Mouse (Mus musculus) embryonic facial prominence, embryonic 14.5 days (tissue): ENCODE measurements around the gene Mutyh. TPM values are rescaled to one million over a fixed set of nuclear protein-coding genes. Genes with fewer than 3 reads are reported as not detected.

Source experiments
- ATAC-seq: fragments of 200-750 bp; cut with Nextera tagmentation; 2 replicates; pipeline ENCODE4 v1.8.0; 2017; ENCODE audit warnings: low read depth, moderate number of reproducible peaks, moderate TSS enrichment
- DNase-seq: peaks from one replicate; pipeline ENCODE4 v3.0.0-alpha.2; 2015; ENCODE audit warnings: low spot score
- H3K27ac ChIP-seq: fragments of 300-500 bp; sonication (generic); replicated peaks from 2 replicates; pipeline ENCODE4 v1.5.1; 2014; ENCODE audit warnings: low read depth, mild to moderate bottlenecking, low read length, moderate library complexity
- H3K27me3 ChIP-seq: fragments of 300-500 bp; sonication (generic); replicated peaks from 2 replicates; pipeline ENCODE4 v1.6.1; 2014; ENCODE audit warnings: low read length; ENCODE audit not compliant: control insufficient read depth, insufficient read depth
- H3K36me3 ChIP-seq: fragments of 300-500 bp; sonication (generic); 2 replicates; pipeline ENCODE4 v1.6.1; 2014; ENCODE audit warnings: low read length, mixed read lengths; ENCODE audit not compliant: control insufficient read depth, insufficient read depth
- H3K4me1 ChIP-seq: fragments of 300-500 bp; sonication (generic); 2 replicates; pipeline ENCODE4 v1.6.1; 2014; ENCODE audit warnings: antibody characterized with exemption, low read length; ENCODE audit not compliant: control insufficient read depth, insufficient read depth
- H3K4me2 ChIP-seq: fragments of 300-500 bp; sonication (generic); 2 replicates; pipeline ENCODE4 v1.6.1; 2014; ENCODE audit warnings: low read depth, mild to moderate bottlenecking, low read length, moderate library complexity, mixed read lengths
- H3K4me3 ChIP-seq: fragments of 300-500 bp; sonication (generic); 2 replicates; pipeline ENCODE4 v1.5.1; 2014; ENCODE audit warnings: low read depth, mild to moderate bottlenecking, low read length
- H3K9ac ChIP-seq: fragments of 300-500 bp; sonication (generic); 2 replicates; pipeline ENCODE4 v1.6.1; 2014; ENCODE audit warnings: low read depth, mild to moderate bottlenecking, low read length, moderate library complexity, mixed read lengths
- H3K9me3 ChIP-seq: fragments of 300-500 bp; sonication (generic); 2 replicates; pipeline ENCODE4 v1.6.1; 2016; ENCODE audit warnings: low read length; ENCODE audit not compliant: control insufficient read depth
- WGBS: fragments of 180-500 bp; shearing (Covaris S2); extraction: QIAGEN DNeasy Blood & Tissue Kit; methylation state at CpG from one replicate; pipeline ENCODE4 v1.1.7; 2014; 5-methylcytosine and 5-hydroxymethylcytosine counted together
- polyA plus RNA-seq: library from polyadenylated mRNA; unstranded; fragments of >200 nt; fragmentation: Nextera tagmentation; extraction: Ambion mirVana; gene quantifications from 2 replicates; pipeline ENCODE4 v1.2.1, GENCODE M21; 2014

Mutyh gene
- polyA plus RNA-seq, 1 experiment from 2014 or later = 8.2 TPM

GRCm38 (mm10) chr4:116782171-116782570 lies 25.4 kb upstream of the Mutyh start:
- DNase-seq = peak; percentile 30
- H3K36me3 ChIP-seq = no peaks in the 10 kb centered on the region
- H3K4me1 ChIP-seq = no peaks in the 10 kb centered on the region
- H3K27me3 ChIP-seq = no peaks in the 10 kb centered on the region
- H3K9me3 ChIP-seq = 0 out of 2 replicates have a peak, but pooled peaks cover 3% of the 10 kb centered on the region
- no peak; the same call in 1 of the 2 replicates for ATAC-seq
- H3K4me2 ChIP-seq = no peak overlapping the region
- H3K27ac ChIP-seq = no peak overlapping the region
- WGBS = 28% methylated on average over 8 of the region's 8 CpGs
- H3K9ac ChIP-seq = no peak overlapping the region
- no peak overlapping the region for H3K4me3 ChIP-seq

DNA sequence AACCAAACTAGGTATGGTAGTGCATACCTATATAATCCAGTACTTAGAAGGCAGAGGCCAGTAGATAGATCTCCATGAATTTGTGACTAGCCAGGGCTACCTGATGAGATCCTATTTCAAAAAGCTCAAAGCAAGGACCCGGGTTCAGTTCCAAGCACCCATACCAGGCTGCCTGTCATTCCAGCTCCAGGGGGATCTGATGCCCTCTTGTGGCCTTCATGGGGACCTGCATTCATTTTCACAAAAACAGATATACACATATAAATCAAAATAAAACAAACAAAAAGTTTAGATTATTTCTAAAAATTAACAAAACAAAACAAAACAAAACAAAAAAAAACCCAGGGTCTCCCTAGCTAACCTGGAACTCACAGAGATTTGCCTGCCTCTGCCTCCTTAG lies 20.9 kb upstream of the Mutyh start:
- no peak overlapping the region for H3K4me3 ChIP-seq
- 90% methylated on average over 1 of the region's 1 CpGs for WGBS
- 0 out of 2 replicates have a peak, but pooled peaks cover 3% of the 10 kb centered on the region for H3K9me3 ChIP-seq
- no peaks in the 10 kb centered on the region for H3K4me1 ChIP-seq
- no peak for DNase-seq
- no peak for ATAC-seq
- H3K27ac ChIP-seq = no peak overlapping the region
- H3K27me3 ChIP-seq = no peaks in the 10 kb centered on the region
- no peak overlapping the region for H3K4me2 ChIP-seq
- no peaks in the 10 kb centered on the region for H3K36me3 ChIP-seq
- no peak overlapping the region for H3K9ac ChIP-seq

- WGBS = 26% methylated on average over 7 of the region's 7 CpGs
- Histone ChIP-seq H3K9me3 (0 out of 2 replicates have a peak, but pooled peaks cover 3% of the 10 kb centered on the region), H3K4me2 (peak overlapping the region; percentile 43), H3K9ac (no peak overlapping the region), H3K27me3 (no peaks in the 10 kb centered on the region), H3K4me1 (no peaks in the 10 kb centered on the region), H3K36me3 (0 out of 2 replicates have a peak, but pooled peaks cover 2% of the 10 kb centered on the region), H3K4me3 (no peak overlapping the region), H3K27ac (peak overlapping the region; percentile 53)
- ATAC-seq (peak; percentile 30; the same call in 1 of the 2 replicates), DNase-seq (peak; percentile 72)
Measured at GRCm38 (mm10) chr4:116787985-116788760, 19.4 kb upstream of the Mutyh start.

DNA sequence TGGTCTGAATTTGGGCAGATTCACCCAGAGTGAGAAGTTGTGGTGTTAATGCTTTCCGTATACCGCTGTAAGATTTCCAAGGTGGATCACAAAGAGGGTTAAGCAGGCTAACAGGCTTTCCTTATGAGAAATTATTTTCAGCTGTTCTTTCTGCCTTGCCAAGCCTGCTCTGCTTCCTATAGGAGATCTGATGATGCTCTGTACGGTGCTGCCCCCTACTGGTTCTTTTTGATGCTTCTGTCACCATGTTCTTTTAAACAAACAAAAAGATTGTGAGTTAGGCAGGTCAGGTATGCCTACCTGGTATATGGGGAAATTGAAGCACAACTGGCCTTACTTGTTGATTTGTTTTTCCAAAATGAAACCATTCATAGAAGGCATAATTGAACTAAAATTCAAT lies 18.6 kb upstream of the Mutyh start:
- Histone ChIP-seq H3K36me3 (0 out of 2 replicates have a peak, but pooled peaks cover 4% of the 10 kb centered on the region), H3K4me3 (no peak overlapping the region), H3K9ac (no peak overlapping the region), H3K4me1 (no peaks in the 10 kb centered on the region), H3K27me3 (no peaks in the 10 kb centered on the region), H3K4me2 (peak overlapping the region; percentile 43), H3K27ac (peak overlapping the region; percentile 53; the same call in 1 of the 2 replicates), H3K9me3 (0 out of 2 replicates have a peak, but pooled peaks cover 3% of the 10 kb centered on the region)
- ATAC-seq (peak; percentile 87), DNase-seq (peak; percentile 96)
- WGBS = 2% methylated on average over 3 of the region's 3 CpGs

DNA sequence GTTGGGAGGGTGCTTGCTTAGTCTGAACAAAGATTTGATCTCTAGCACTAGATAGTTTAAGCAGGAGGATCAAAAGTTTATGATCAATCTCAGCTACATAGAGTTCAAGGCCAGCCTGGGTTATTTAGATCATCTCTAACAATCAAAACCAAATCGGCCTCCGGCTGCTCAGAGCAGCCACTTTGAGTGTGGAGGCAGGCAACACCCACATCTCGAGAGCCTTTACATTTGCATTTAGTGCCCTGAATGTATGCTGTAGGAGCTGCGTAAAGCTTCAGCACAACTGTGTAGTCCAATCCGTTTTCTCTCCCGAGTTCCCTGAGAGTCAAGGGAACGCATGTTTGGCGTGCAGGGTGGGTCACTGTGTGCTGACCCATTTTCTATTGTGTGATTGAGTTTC lies 15.1 kb upstream of the Mutyh start:
- Histone ChIP-seq H3K9ac (no peak overlapping the region), H3K4me1 (no peaks in the 10 kb centered on the region), H3K27me3 (no peaks in the 10 kb centered on the region), H3K27ac (no peak overlapping the region), H3K9me3 (no peaks in the 10 kb centered on the region), H3K36me3 (0 out of 2 replicates have a peak, but pooled peaks cover 4% of the 10 kb centered on the region), H3K4me2 (no peak overlapping the region), H3K4me3 (no peak overlapping the region)
- 91% methylated on average over 8 of the region's 8 CpGs for WGBS
- ATAC-seq (no peak), DNase-seq (no peak)

DNA sequence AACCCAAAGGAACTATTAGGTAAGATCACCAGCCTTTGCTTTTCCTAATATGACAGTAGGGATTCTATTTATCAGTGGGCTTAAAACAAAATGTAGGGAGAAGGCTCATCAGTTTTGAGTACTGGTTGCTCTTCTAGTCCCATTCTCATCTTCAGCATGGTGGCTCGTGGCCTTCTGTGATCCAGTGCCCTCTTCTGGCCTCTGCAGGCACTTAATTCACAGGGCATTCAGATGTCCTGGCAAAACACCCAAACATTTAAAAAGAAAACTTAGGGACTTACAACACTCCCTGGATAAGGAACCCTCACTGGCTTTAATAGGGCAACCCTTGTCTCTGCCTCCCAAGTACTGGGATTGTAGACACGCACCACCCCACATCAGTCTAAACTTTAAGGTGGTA lies 13.2 kb upstream of the Mutyh start:
- 70% methylated on average over 2 of the region's 2 CpGs for WGBS
- Histone ChIP-seq H3K4me3 (no peak overlapping the region), H3K36me3 (0 out of 2 replicates have a peak, but pooled peaks cover 4% of the 10 kb centered on the region), H3K27me3 (no peaks in the 10 kb centered on the region), H3K27ac (no peak overlapping the region), H3K4me1 (no peaks in the 10 kb centered on the region), H3K9me3 (no peaks in the 10 kb centered on the region), H3K4me2 (no peak overlapping the region), H3K9ac (no peak overlapping the region)
- ATAC-seq (no peak), DNase-seq (no peak)

DNA sequence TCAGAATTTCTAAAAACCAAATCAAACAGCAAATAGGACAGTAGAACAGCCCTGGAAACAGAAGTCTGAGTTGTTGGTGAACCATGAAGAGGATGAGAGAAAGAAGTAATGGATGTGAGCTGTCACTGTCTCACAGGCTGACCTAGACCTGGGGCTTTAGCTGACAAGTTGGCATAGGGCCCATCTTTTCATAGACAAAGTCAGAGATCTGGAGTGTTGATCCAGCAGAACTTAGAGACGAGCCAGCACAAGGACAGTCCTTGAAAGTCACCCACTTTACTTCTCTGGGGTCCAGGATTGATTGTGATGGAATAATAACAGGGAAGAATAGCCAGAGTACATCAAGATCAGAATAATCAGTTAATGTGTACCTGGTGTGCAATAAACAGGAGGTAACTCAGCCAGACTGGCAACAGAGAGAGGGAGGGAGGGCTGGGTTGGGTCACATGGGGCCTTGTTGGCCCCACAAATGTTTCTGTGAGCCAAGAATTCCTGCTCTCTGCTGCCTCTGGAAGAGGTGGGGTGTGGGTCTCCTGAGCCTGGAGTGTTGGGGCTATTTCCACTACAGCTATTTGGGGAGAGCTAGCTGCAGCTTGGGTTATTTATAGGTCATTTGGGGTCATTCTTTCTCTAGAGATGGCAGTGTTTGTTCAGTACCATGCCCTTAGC lies 10.9 kb upstream of the Mutyh start:
- Histone ChIP-seq H3K9ac (no peak overlapping the region), H3K4me2 (no peak overlapping the region), H3K27me3 (no peaks in the 10 kb centered on the region), H3K4me3 (no peak overlapping the region), H3K4me1 (no peaks in the 10 kb centered on the region), H3K27ac (no peak overlapping the region), H3K36me3 (0 out of 2 replicates have a peak, but pooled peaks cover 9% of the 10 kb centered on the region), H3K9me3 (no peaks in the 10 kb centered on the region)
- 38% methylated on average over 1 of the region's 1 CpGs for WGBS
- ATAC-seq (peak; percentile 55; the same call in 1 of the 2 replicates), DNase-seq (no peak)

- no peaks in the 10 kb centered on the region for H3K27me3 ChIP-seq
- 33% methylated on average over 5 of the region's 5 CpGs for WGBS
- H3K27ac ChIP-seq = no peak overlapping the region
- H3K36me3 ChIP-seq = peaks cover 35% of the 10 kb centered on the region
- no peak overlapping the region for H3K4me3 ChIP-seq
- no peak overlapping the region for H3K9ac ChIP-seq
- no peak overlapping the region for H3K4me2 ChIP-seq
- no peaks in the 10 kb centered on the region for H3K4me1 ChIP-seq
- no peaks in the 10 kb centered on the region for H3K9me3 ChIP-seq
- ATAC-seq (no peak), DNase-seq (peak; percentile 19)
Measured at GRCm38 (mm10) chr4:116799901-116800300, 7.6 kb upstream of the Mutyh start.
